Mouse (Mus musculus) forebrain, embryonic 16.5 days (tissue): ENCODE measurements at regions not wholly inside any gene's neighbourhood (a gene's known extent, or its start where the extent isn't known, plus 50 kb on each side); places are given as distances from the start of the nearest gene placed in this dataset.
A peak's percentile ranks its signal among the peaks of the same experiment; 100 is the strongest.

Experiments used
- ATAC-seq: fragments of 200-750 bp; cut with Nextera tagmentation; 2 replicates; pipeline ENCODE4 v1.8.0; 2017; ENCODE audit warnings: mild to moderate bottlenecking, moderate library complexity
- H3K27ac ChIP-seq: fragments of 300-500 bp; sonication (generic); 2 replicates; pipeline ENCODE4 v1.5.1; 2014; ENCODE audit warnings: low read length, control low read depth
- H3K27me3 ChIP-seq: fragments of 300-500 bp; sonication (generic); replicated peaks from 2 replicates; pipeline ENCODE4 v1.6.1; 2014; ENCODE audit warnings: low read length; ENCODE audit not compliant: control insufficient read depth, insufficient read depth
- H3K36me3 ChIP-seq: fragments of 300-500 bp; sonication (generic); 2 replicates; pipeline ENCODE4 v1.6.1; 2014; ENCODE audit not compliant: control insufficient read depth, insufficient read depth
- H3K4me1 ChIP-seq: fragments of 300-500 bp; sonication (generic); replicated peaks from 2 replicates; pipeline ENCODE4 v1.6.1; 2014; ENCODE audit warnings: low read length; ENCODE audit not compliant: control insufficient read depth, insufficient read depth
- H3K4me2 ChIP-seq: fragments of 300-500 bp; sonication (generic); 2 replicates; pipeline ENCODE4 v1.6.1; 2014; ENCODE audit warnings: mild to moderate bottlenecking, low read length, control low read depth
- H3K4me3 ChIP-seq: fragments of 300-500 bp; sonication (generic); replicated peaks from 2 replicates; pipeline ENCODE4 v1.5.1; 2014; ENCODE audit warnings: mild to moderate bottlenecking, low read length, control low read depth
- H3K9ac ChIP-seq: fragments of 300-500 bp; sonication (generic); replicated peaks from 2 replicates; pipeline ENCODE4 v1.6.1; 2014; ENCODE audit warnings: low read depth, low read length, control low read depth
- H3K9me3 ChIP-seq: fragments of 300-500 bp; sonication (generic); 2 replicates; pipeline ENCODE4 v1.6.1; 2016; ENCODE audit warnings: low read length; ENCODE audit not compliant: control insufficient read depth
- WGBS: fragments of 180-500 bp; shearing (Covaris S2); extraction: QIAGEN DNeasy Blood & Tissue Kit; methylation state at CpG from one replicate; pipeline ENCODE4 v1.1.7; 2014; 5-methylcytosine and 5-hydroxymethylcytosine counted together

GRCm38 (mm10) chr8:93591608-93592301, 56.1 kb upstream of the Ces5a start:
- no peak overlapping the region for H3K4me2 ChIP-seq
- H3K9ac ChIP-seq: peak overlapping the region; percentile 4; the same call in 1 of the 2 replicates
- H3K4me1 ChIP-seq: peaks cover 3% of the 10 kb centered on the region; the same call in 1 of the 2 replicates
- WGBS: 30% methylated on average over 9 of the region's 9 CpGs
- no peak overlapping the region for H3K4me3 ChIP-seq
- no peaks in the 10 kb centered on the region for H3K27me3 ChIP-seq
- no peaks in the 10 kb centered on the region for H3K36me3 ChIP-seq
- 0 out of 2 replicates have a peak overlapping the region, but pooled peaks have one; percentile 4 for H3K27ac ChIP-seq
- no peaks in the 10 kb centered on the region for H3K9me3 ChIP-seq
- ATAC-seq: peak; percentile 90

- no peak overlapping the region for H3K4me3 ChIP-seq
- peak; percentile 22 for ATAC-seq
- H3K27me3 ChIP-seq: no peaks in the 10 kb centered on the region
- H3K4me2 ChIP-seq: no peak overlapping the region
- no peaks in the 10 kb centered on the region for H3K36me3 ChIP-seq
- H3K9me3 ChIP-seq: no peaks in the 10 kb centered on the region
- peak overlapping the region; percentile 4; the same call in 1 of the 2 replicates for H3K9ac ChIP-seq
- H3K27ac ChIP-seq: 0 out of 2 replicates have a peak overlapping the region, but pooled peaks have one; percentile 4
- peaks cover 3% of the 10 kb centered on the region; the same call in 1 of the 2 replicates for H3K4me1 ChIP-seq
- WGBS: 7% methylated on average over 3 of the region's 3 CpGs
Observed at GRCm38 (mm10) chr8:93592302-93592651, 56.6 kb upstream of the Ces5a start.

- peak overlapping the region; percentile 43; the same call in 1 of the 2 replicates for H3K9ac ChIP-seq
- peaks cover 10% of the 10 kb centered on the region for H3K4me1 ChIP-seq
- H3K9me3 ChIP-seq: no peaks in the 10 kb centered on the region
- no peaks in the 10 kb centered on the region for H3K36me3 ChIP-seq
- no peaks in the 10 kb centered on the region for H3K27me3 ChIP-seq
- H3K4me2 ChIP-seq: 0 out of 2 replicates have a peak overlapping the region, but pooled peaks have one; percentile 7
- 35% methylated on average over 11 of the region's 11 CpGs for WGBS
- H3K27ac ChIP-seq: 0 out of 2 replicates have a peak overlapping the region, but pooled peaks have one; percentile 4
- H3K4me3 ChIP-seq: no peak overlapping the region
- ATAC-seq: peak; percentile 57
Observed at GRCm38 (mm10) chr8:93598613-93599121, 63.0 kb upstream of the Ces5a start.

GRCm38 (mm10) chr8:93599306-93599705, 63.7 kb upstream of the Ces5a start:
- WGBS: 52% methylated on average over 9 of the region's 9 CpGs
- H3K27ac ChIP-seq: no peak overlapping the region
- peak; percentile 63; the same call in 1 of the 2 replicates for ATAC-seq

GRCm38 (mm10) chr8:93599776-93600175, 64.1 kb upstream of the Ces5a start:
- H3K4me3 ChIP-seq: no peak overlapping the region
- H3K4me2 ChIP-seq: no peak overlapping the region
- no peak for ATAC-seq
- H3K27ac ChIP-seq: no peak overlapping the region
- H3K4me1 ChIP-seq: peaks cover 10% of the 10 kb centered on the region
- H3K9ac ChIP-seq: no peak overlapping the region
- H3K9me3 ChIP-seq: no peaks in the 10 kb centered on the region
- 55% methylated on average over 8 of the region's 8 CpGs for WGBS
- H3K27me3 ChIP-seq: no peaks in the 10 kb centered on the region
- H3K36me3 ChIP-seq: no peaks in the 10 kb centered on the region

More at GRCm38 (mm10) chr8:93599306-93599705, 63.7 kb upstream of the Ces5a start:
- no peaks in the 10 kb centered on the region for H3K27me3 ChIP-seq
- H3K9me3 ChIP-seq: no peaks in the 10 kb centered on the region
- no peak overlapping the region for H3K4me2 ChIP-seq
- no peak overlapping the region for H3K9ac ChIP-seq
- H3K4me3 ChIP-seq: no peak overlapping the region
- peaks cover 10% of the 10 kb centered on the region for H3K4me1 ChIP-seq
- no peaks in the 10 kb centered on the region for H3K36me3 ChIP-seq

GRCm38 (mm10) chr8:93626807-93627526, 91.3 kb upstream of the Ces5a start:
- Histone ChIP-seq H3K27me3 (no peaks in the 10 kb centered on the region), H3K4me3 (peak overlapping the region; percentile 6; the same call in 1 of the 2 replicates), H3K4me2 (peak overlapping the region; percentile 41), H3K9ac (peak overlapping the region; percentile 45), H3K9me3 (no peaks in the 10 kb centered on the region), H3K27ac (peak overlapping the region; percentile 67), H3K4me1 (peaks cover 15% of the 10 kb centered on the region), H3K36me3 (no peaks in the 10 kb centered on the region)
- WGBS: 14% methylated on average over 18 of the region's 18 CpGs
- ATAC-seq: peak; percentile 90

- ATAC-seq: peak; percentile 57
- no peaks in the 10 kb centered on the region for H3K9me3 ChIP-seq
- no peak overlapping the region for H3K27ac ChIP-seq
- no peaks in the 10 kb centered on the region for H3K27me3 ChIP-seq
- H3K4me2 ChIP-seq: no peak overlapping the region
- peaks cover 15% of the 10 kb centered on the region for H3K4me1 ChIP-seq
- H3K36me3 ChIP-seq: no peaks in the 10 kb centered on the region
- 44% methylated on average over 6 of the region's 6 CpGs for WGBS
- no peak overlapping the region for H3K4me3 ChIP-seq
- H3K9ac ChIP-seq: no peak overlapping the region
Observed at GRCm38 (mm10) chr8:93627626-93628025, 92.0 kb upstream of the Ces5a start.

- no peaks in the 10 kb centered on the region for H3K9me3 ChIP-seq
- no peak for ATAC-seq
- H3K4me1 ChIP-seq: no peaks in the 10 kb centered on the region
- no peaks in the 10 kb centered on the region for H3K27me3 ChIP-seq
- no peak overlapping the region for H3K27ac ChIP-seq
- H3K4me2 ChIP-seq: no peak overlapping the region
- H3K4me3 ChIP-seq: no peak overlapping the region
- 71% methylated on average over 8 of the region's 8 CpGs for WGBS
- H3K36me3 ChIP-seq: no peaks in the 10 kb centered on the region
- H3K9ac ChIP-seq: no peak overlapping the region
Observed at GRCm38 (mm10) chr8:93632896-93633295, 97.3 kb upstream of the Ces5a start.

GRCm38 (mm10) chr8:93642770-93643169, 107.1 kb upstream of the Ces5a start:
- Histone ChIP-seq H3K4me3 (no peak overlapping the region), H3K27me3 (no peaks in the 10 kb centered on the region), H3K9me3 (no peaks in the 10 kb centered on the region), H3K27ac (no peak overlapping the region), H3K4me1 (no peaks in the 10 kb centered on the region), H3K4me2 (no peak overlapping the region), H3K9ac (no peak overlapping the region), H3K36me3 (no peaks in the 10 kb centered on the region)
- ATAC-seq: no peak
- 32% methylated on average over 2 of the region's 2 CpGs for WGBS
